Mouse (Mus musculus) CH12.LX (cell line): ENCODE measurements around the gene Mrpl23.

ENCODE experiments used
- CTCF ChIP-seq, 2 experiments: IDR thresholded peaks in 1 of 2; conservative IDR thresholded peaks in 1 of 2; 2 replicates each; pipeline ENCODE4 v1.5.1; 2011 to 2012; ENCODE audit warnings: low read depth in 2 of 2, low read length in 2 of 2, improper control_type of control experiment in 1 of 2, inconsistent platforms in 1 of 2, mild to moderate bottlenecking in 1 of 2, moderate library complexity in 1 of 2
- EP300 ChIP-seq: IDR thresholded peaks from 2 replicates; pipeline ENCODE4 v1.6.1; 2011; ENCODE audit warnings: low read length, improper control_type of control experiment
- HCFC1 ChIP-seq: IDR thresholded peaks from 2 replicates; pipeline ENCODE4 v1.6.1; 2012; ENCODE audit warnings: low read depth, mild to moderate bottlenecking, inconsistent platforms, low read length, improper control_type of control experiment
- MYC ChIP-seq: IDR thresholded peaks from 2 replicates; pipeline ENCODE4 v1.6.1; 2011; ENCODE audit warnings: low read depth, mild to moderate bottlenecking, improper control_type of control experiment, low read length
- POLR2A ChIP-seq: IDR thresholded peaks from 2 replicates; pipeline ENCODE4 v1.6.1; 2011; ENCODE audit warnings: low read depth, mild to moderate bottlenecking, improper control_type of control experiment, low read length
- USF1 ChIP-seq: IDR thresholded peaks from 2 replicates; pipeline ENCODE4 v1.6.1; 2014; ENCODE audit warnings: low read depth, mild to moderate bottlenecking, inconsistent platforms, low read length, improper control_type of control experiment
- ZNF384 ChIP-seq: IDR thresholded peaks from 2 replicates; pipeline ENCODE4 v1.6.1; 2012; ENCODE audit warnings: low read depth, low read length, improper control_type of control experiment, inconsistent platforms

GRCm38 (mm10) chr7:142559651-142560175 lies 27.2 kb downstream of the Mrpl23 start:
- TF ChIP-seq HCFC1: no peak
- TF ChIP-seq POLR2A: no peak
- TF ChIP-seq CTCF (conservative IDR thresholded peaks at IDR 0.05 in 1 of 2, IDR thresholded peaks at IDR 0.05 in 1 of 2; ENCODE audit: low read depth in 2 of 2, low read length in 2 of 2): no peak
- no peak for TF ChIP-seq USF1
- no peak for TF ChIP-seq MYC
- no peak for TF ChIP-seq EP300
- no peak for TF ChIP-seq ZNF384
